Mouse (Mus musculus): ENCODE measurements around the gene Dnhd1. TPM values are rescaled to one million over a fixed set of nuclear protein-coding genes. Genes with fewer than 3 reads are reported as not detected.
A peak's percentile ranks its signal among the peaks of the same experiment; 100 is the strongest.
"Not testable (repeated sequence)": the region's sequence is repeated elsewhere in the genome, so short reads cannot be mapped to it uniquely, and the experiment has no call there.

Gene Dnhd1
- polyA plus RNA-seq, 1 experiment from 2014 or later = 2.0 TPM

DNA sequence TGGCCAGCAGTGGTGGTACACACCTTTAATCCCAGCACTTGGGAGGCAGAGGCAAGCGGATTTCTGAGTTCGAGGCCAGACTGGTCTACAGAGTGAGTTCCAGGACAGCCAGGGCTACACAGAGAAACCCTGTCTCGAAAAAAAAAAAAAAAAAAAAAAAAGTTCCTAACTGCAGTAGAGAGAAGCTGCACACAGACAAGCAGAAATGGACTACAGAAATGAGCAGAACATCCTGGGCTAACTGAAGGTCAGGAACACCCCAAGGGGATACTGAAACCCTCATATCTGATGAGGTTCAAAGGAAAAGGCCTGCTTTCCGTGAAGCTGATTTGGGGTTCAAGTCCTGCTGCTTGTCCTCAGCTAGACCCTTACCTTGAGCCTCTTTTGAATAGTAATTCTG, 84.8 kb downstream of the Dnhd1 start:
- H3K27ac ChIP-seq; ATAC-seq (ENCODE audit: low FRiP score): not testable (repeated sequence)
- peaks cover 15% of the 10 kb centered on the region for H3K4me1 ChIP-seq (replicated peaks; ENCODE audit: control insufficient read depth, insufficient read depth, low read length)

DNA sequence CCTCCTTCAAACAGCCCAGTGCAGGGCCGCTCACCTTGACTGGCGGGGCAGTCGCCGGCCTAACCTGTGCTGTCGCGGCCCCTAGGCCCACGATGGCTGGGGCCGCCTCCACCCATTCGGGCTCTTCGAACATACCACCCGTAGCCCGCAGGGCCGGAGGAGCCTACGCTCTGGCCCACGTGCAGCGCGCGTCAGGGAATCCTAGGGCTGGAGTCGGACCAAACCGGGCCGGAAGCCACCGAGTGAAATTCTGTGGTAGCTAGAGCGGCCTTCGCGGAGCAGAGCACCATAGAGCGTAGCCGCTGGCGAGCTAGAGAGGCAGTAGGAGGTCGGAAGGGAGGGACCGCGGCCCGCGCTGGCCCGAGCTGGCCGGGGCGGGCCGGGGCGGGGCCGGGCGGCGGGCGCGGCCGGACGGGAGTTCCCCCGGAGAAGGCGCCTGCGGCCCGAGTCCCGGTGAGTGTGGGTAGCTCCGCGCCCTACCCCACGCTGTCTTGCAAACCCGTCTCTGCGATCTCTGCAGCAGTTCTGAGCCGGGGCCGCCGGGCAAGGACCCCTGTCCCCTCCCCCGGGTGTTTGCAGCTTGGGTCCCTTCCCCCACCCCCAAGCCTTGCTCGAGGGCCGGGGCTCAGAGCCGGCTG, 85.8 kb downstream of the Dnhd1 start, which contains the start of gene Ilk:
Ilk (plus strand) TSS at position 329 of the 638 bp plus-strand sequence.
- peak within 1 kb of the TSS; percentile 90 for H3K4me2 ChIP-seq (replicated peaks)
- under 1% methylated on average over 56 of the region's 62 CpGs for WGBS
- H3K27ac ChIP-seq = peak within 1 kb of the TSS; percentile 69
- peak within 1 kb of the TSS; percentile 65 for H3K4me3 ChIP-seq (replicated peaks; ENCODE audit: low read length)
- H3K4me1 ChIP-seq (replicated peaks; ENCODE audit: control insufficient read depth, insufficient read depth, low read length) = peaks cover 15% of the 10 kb centered on the region
- peaks cover 55% of the 10 kb centered on the region for H3K36me3 ChIP-seq (replicated peaks; ENCODE audit: control insufficient read depth, insufficient read depth)
- H3K9me3 ChIP-seq (ENCODE audit: control insufficient read depth, low read length) = no peaks in the 10 kb centered on the region
- ATAC-seq (ENCODE audit: low FRiP score) (peak; percentile 98), DNase-seq (ENCODE audit: low spot score) (peak; percentile 85)
- no peaks in the 10 kb centered on the region for H3K27me3 ChIP-seq (ENCODE audit: control insufficient read depth, insufficient read depth, low read length)
- H3K9ac ChIP-seq = peak within 1 kb of the TSS; percentile 91

More for the DNA sequence above, 84.8 kb downstream of the Dnhd1 start:
- H3K36me3 ChIP-seq (replicated peaks; ENCODE audit: control insufficient read depth, insufficient read depth) = peaks cover 55% of the 10 kb centered on the region
- not testable (repeated sequence) for H3K9me3 ChIP-seq (ENCODE audit: control insufficient read depth, low read length); H3K27me3 ChIP-seq (ENCODE audit: control insufficient read depth, insufficient read depth, low read length); DNase-seq (ENCODE audit: low spot score)
- H3K4me3 ChIP-seq (replicated peaks; ENCODE audit: low read length) = peak overlapping the region; percentile 65
- peak overlapping the region; percentile 91 for H3K9ac ChIP-seq
- H3K4me2 ChIP-seq (replicated peaks) = peak overlapping the region; percentile 90
- 60% methylated on average over 3 of the region's 4 CpGs for WGBS

DNA sequence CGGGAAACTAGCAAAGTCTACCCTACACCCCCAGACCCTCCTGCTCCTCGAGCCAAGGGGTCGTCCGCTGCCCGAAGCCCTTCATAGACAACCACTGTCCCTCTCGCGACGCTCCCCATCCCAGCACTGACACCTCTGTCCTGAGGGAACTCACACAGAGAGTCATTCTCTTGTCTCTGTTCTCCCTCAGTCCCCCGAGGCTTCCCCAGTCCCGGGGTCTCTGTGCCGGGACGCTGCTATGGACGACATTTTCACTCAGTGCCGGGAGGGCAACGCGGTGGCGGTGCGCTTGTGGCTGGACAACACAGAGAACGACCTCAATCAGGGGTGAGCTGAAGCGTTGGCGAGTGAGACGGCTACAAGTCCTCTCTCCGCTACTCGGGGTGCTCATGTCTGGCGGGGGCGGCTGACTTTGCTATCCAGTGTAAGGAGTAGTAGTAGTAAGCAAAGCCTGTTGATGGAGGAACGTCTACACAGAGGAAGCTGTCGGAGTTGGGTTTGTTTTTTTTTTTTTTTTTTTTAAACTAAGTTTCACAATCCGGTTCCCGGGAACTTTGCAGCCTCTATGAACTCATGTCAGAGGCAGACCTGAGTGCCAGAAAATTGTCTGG, 86.4 kb downstream of the Dnhd1 start, which contains the start of gene Rrp8:
Rrp8 (minus strand) TSS at position 475 of the 611 bp plus-strand sequence.
- H3K27me3 ChIP-seq (ENCODE audit: control insufficient read depth, insufficient read depth, low read length) = no peaks in the 10 kb centered on the region
- H3K4me2 ChIP-seq (replicated peaks) = peak within 1 kb of the TSS; percentile 90
- ATAC-seq (ENCODE audit: low FRiP score) (peak; percentile 21; the same call in 1 of the 2 replicates), DNase-seq (ENCODE audit: low spot score) (no peak)
- no peaks in the 10 kb centered on the region for H3K9me3 ChIP-seq (ENCODE audit: control insufficient read depth, low read length)
- H3K4me1 ChIP-seq (replicated peaks; ENCODE audit: control insufficient read depth, insufficient read depth, low read length) = peaks cover 15% of the 10 kb centered on the region
- peak within 1 kb of the TSS; percentile 91 for H3K9ac ChIP-seq
- peak within 1 kb of the TSS; percentile 65 for H3K4me3 ChIP-seq (replicated peaks; ENCODE audit: low read length)
- under 1% methylated on average over 30 of the region's 30 CpGs for WGBS
- H3K27ac ChIP-seq = peak within 1 kb of the TSS; percentile 69
- peaks cover 55% of the 10 kb centered on the region for H3K36me3 ChIP-seq (replicated peaks; ENCODE audit: control insufficient read depth, insufficient read depth)

DNA sequence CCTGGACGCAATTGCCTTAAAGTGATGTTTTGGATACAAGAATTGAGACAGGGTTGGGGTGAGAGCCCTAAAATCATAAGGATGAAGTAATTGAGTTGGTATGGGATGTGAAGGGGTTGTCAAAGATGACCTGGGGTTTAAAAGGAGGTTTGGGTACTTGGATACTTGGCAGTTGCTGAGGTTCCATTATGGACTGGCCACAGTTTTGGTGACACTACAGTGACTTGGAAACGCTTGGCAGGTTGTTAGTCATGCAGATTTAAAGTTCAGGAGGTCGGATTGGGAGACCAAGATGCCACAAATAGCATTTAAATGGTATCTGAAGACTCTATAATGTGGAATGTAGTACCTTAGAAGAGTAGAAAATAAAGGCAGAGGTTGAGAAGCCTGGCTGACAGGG, 87.0 kb downstream of the Dnhd1 start:
- no peak for ATAC-seq (ENCODE audit: low FRiP score)
- H3K4me3 ChIP-seq (replicated peaks; ENCODE audit: low read length) = peak overlapping the region; percentile 65
- no peak overlapping the region for H3K27ac ChIP-seq
- 35% methylated on average over 3 of the region's 3 CpGs for WGBS
- peak overlapping the region; percentile 91 for H3K9ac ChIP-seq
- no peaks in the 10 kb centered on the region for H3K9me3 ChIP-seq (ENCODE audit: control insufficient read depth, low read length)
- H3K4me1 ChIP-seq (replicated peaks; ENCODE audit: control insufficient read depth, insufficient read depth, low read length) = peaks cover 15% of the 10 kb centered on the region
- H3K27me3 ChIP-seq (ENCODE audit: control insufficient read depth, insufficient read depth, low read length) = no peaks in the 10 kb centered on the region
- peak overlapping the region; percentile 90 for H3K4me2 ChIP-seq (replicated peaks)
- DNase-seq (ENCODE audit: low spot score) = no peak
- H3K36me3 ChIP-seq (replicated peaks; ENCODE audit: control insufficient read depth, insufficient read depth) = peaks cover 55% of the 10 kb centered on the region

DNA sequence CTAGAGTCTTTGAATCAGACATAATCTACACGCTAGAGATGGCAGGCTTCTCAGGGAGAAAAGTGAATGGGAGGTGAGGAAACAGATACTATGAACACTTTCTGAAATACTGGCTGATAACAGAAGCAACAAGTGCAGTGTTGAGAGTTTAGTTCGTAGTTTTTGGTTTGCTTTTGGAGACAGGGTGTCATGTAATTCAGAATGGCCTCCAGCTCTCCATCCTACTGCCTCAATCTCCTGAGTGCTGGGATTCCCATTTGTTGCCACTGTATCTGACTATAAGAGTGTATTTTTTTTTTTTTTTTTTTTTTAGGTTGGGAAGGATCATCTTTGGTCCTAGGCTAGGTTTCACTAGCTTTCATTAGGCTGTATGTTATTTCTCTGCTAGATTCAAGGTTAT, 87.7 kb downstream of the Dnhd1 start:
- Histone ChIP-seq H3K4me2 (replicated peaks) (peak overlapping the region; percentile 90), H3K36me3 (replicated peaks; ENCODE audit: control insufficient read depth, insufficient read depth) (peaks cover 55% of the 10 kb centered on the region), H3K4me3 (replicated peaks; ENCODE audit: low read length) (peak overlapping the region; percentile 65), H3K9me3 (ENCODE audit: control insufficient read depth, low read length) (no peaks in the 10 kb centered on the region), H3K4me1 (replicated peaks; ENCODE audit: control insufficient read depth, insufficient read depth, low read length) (peaks cover 16% of the 10 kb centered on the region), H3K9ac (peak overlapping the region; percentile 91; the same call in 1 of the 2 replicates), H3K27ac (no peak overlapping the region), H3K27me3 (ENCODE audit: control insufficient read depth, insufficient read depth, low read length) (no peaks in the 10 kb centered on the region)
- ATAC-seq (ENCODE audit: low FRiP score) = no peak
- DNase-seq (ENCODE audit: low spot score) = no peak
- 82% methylated on average over 2 of the region's 2 CpGs for WGBS

DNA sequence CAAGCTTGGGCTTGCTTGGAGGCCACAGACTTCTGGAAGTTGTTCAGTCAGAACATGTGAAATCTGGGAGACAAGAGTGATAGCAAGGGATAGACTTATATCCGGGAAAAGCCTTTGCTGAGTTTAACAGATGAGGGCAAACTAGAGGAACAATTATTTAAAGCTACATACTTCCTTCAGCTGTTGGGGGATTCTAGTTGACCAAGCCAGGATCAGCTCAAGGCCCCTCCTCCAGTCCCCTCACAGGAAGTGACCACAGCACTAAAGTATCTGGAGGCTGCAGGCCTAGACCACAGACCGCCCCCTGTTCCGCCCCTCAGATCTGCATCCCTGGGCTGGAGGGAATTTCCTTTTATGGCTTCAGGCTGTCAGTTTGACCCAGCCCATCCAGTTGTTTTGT, 88.3 kb downstream of the Dnhd1 start:
- Histone ChIP-seq H3K27ac (no peak overlapping the region; the same call in 1 of the 2 replicates), H3K36me3 (replicated peaks; ENCODE audit: control insufficient read depth, insufficient read depth) (peaks cover 49% of the 10 kb centered on the region), H3K27me3 (ENCODE audit: control insufficient read depth, insufficient read depth, low read length) (no peaks in the 10 kb centered on the region), H3K4me3 (replicated peaks; ENCODE audit: low read length) (no peak overlapping the region), H3K9me3 (ENCODE audit: control insufficient read depth, low read length) (no peaks in the 10 kb centered on the region), H3K4me2 (replicated peaks) (peak overlapping the region; percentile 90), H3K4me1 (replicated peaks; ENCODE audit: control insufficient read depth, insufficient read depth, low read length) (peaks cover 19% of the 10 kb centered on the region), H3K9ac (no peak overlapping the region; the same call in 1 of the 2 replicates)
- ATAC-seq (ENCODE audit: low FRiP score) (no peak), DNase-seq (ENCODE audit: low spot score) (no peak)
- WGBS = 31% methylated on average over 3 of the region's 3 CpGs

DNA sequence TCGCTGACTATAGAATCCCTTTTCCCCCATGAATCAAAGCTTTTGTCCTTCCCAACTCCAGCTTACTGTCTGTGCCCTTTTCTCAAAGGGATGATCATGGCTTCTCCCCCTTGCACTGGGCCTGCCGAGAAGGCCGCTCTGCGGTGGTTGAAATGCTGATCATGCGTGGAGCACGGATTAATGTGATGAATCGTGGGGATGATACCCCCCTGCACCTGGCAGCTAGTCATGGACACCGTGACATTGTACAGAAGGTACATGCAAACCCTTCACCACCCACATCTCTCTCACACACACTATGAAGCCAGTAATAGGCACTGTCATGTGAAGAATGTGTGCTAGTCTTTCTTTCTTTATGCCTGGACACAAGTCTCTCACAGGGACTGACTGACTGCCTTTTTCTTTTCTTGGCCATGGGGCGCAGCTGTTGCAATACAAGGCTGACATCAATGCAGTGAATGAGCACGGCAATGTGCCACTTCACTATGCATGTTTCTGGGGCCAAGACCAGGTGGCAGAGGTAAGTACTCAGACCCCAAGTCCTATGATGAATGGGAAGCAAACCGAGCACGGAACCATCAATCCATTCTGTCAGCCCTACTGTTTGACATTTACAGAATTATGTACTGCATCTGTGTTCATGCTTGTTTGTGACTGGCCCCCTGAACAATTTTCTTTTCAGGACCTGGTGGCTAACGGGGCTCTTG, 89.6 kb downstream of the Dnhd1 start:
- Histone ChIP-seq H3K4me2 (replicated peaks) (no peak overlapping the region), H3K36me3 (replicated peaks; ENCODE audit: control insufficient read depth, insufficient read depth) (peaks cover 40% of the 10 kb centered on the region), H3K27ac (no peak overlapping the region), H3K27me3 (ENCODE audit: control insufficient read depth, insufficient read depth, low read length) (no peaks in the 10 kb centered on the region), H3K9ac (no peak overlapping the region), H3K9me3 (ENCODE audit: control insufficient read depth, low read length) (no peaks in the 10 kb centered on the region), H3K4me1 (replicated peaks; ENCODE audit: control insufficient read depth, insufficient read depth, low read length) (peaks cover 19% of the 10 kb centered on the region), H3K4me3 (replicated peaks; ENCODE audit: low read length) (no peak overlapping the region)
- no peak for ATAC-seq (ENCODE audit: low FRiP score)
- DNase-seq (ENCODE audit: low spot score) = no peak
- WGBS = 85% methylated on average over 13 of the region's 13 CpGs

DNA sequence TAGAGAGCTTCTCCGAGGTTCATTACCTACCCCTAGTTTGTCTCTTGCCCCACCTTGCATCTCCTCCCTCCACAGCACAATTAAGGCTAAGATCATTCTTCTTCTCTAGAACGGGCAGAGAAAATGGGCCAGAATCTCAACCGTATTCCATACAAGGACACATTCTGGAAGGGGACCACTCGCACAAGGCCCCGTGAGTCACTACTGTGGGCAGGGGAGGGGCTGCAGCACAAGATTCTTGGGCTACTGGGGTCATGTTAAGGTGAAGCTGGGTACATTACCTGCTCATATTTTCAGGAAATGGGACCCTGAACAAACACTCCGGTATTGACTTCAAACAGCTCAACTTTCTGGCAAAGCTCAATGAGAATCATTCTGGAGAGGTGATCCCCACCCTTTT, 90.2 kb downstream of the Dnhd1 start:
- H3K27me3 ChIP-seq (ENCODE audit: control insufficient read depth, insufficient read depth, low read length) = no peaks in the 10 kb centered on the region
- H3K27ac ChIP-seq = no peak overlapping the region
- ATAC-seq (ENCODE audit: low FRiP score) (no peak), DNase-seq (ENCODE audit: low spot score) (no peak)
- peaks cover 40% of the 10 kb centered on the region for H3K36me3 ChIP-seq (replicated peaks; ENCODE audit: control insufficient read depth, insufficient read depth)
- no peaks in the 10 kb centered on the region for H3K9me3 ChIP-seq (ENCODE audit: control insufficient read depth, low read length)
- no peak overlapping the region for H3K9ac ChIP-seq
- H3K4me1 ChIP-seq (replicated peaks; ENCODE audit: control insufficient read depth, insufficient read depth, low read length) = peaks cover 19% of the 10 kb centered on the region
- no peak overlapping the region for H3K4me2 ChIP-seq (replicated peaks)
- 88% methylated on average over 6 of the region's 6 CpGs for WGBS
- no peak overlapping the region for H3K4me3 ChIP-seq (replicated peaks; ENCODE audit: low read length)

DNA sequence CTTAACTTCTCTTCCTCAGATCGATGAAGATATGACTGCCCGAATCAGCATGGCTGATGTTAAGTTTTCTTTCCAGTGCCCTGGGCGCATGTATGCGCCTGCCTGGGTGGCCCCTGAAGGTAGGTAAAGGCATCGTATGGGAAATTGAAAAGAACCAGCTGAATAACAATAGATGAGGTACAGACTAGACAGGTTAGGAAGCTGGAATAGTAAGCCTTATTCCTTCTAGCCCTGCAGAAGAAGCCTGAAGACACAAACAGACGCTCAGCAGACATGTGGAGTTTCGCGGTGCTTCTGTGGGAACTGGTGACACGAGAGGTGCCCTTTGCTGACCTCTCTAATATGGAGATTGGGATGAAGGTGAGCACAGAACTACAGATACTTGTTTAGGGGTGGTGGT, 91.4 kb downstream of the Dnhd1 start:
- ATAC-seq (ENCODE audit: low FRiP score) (no peak), DNase-seq (ENCODE audit: low spot score) (no peak)
- no peaks in the 10 kb centered on the region for H3K9me3 ChIP-seq (ENCODE audit: control insufficient read depth, low read length)
- H3K27ac ChIP-seq = no peak overlapping the region
- no peak overlapping the region for H3K9ac ChIP-seq
- 92% methylated on average over 9 of the region's 9 CpGs for WGBS
- no peaks in the 10 kb centered on the region for H3K27me3 ChIP-seq (ENCODE audit: control insufficient read depth, insufficient read depth, low read length)
- H3K4me1 ChIP-seq (replicated peaks; ENCODE audit: control insufficient read depth, insufficient read depth, low read length) = peaks cover 19% of the 10 kb centered on the region
- H3K4me3 ChIP-seq (replicated peaks; ENCODE audit: low read length) = no peak overlapping the region
- no peak overlapping the region for H3K4me2 ChIP-seq (replicated peaks)
- H3K36me3 ChIP-seq (replicated peaks; ENCODE audit: control insufficient read depth, insufficient read depth) = peaks cover 48% of the 10 kb centered on the region

Data from hindbrain, embryonic 14.5 days (tissue).